Mouse (Mus musculus) Patski (cell line): ENCODE data around the gene Ifitm5. TPM values are rescaled to one million over a fixed set of nuclear protein-coding genes. Genes with fewer than 3 reads are reported as not detected.
A peak's percentile ranks its signal among the peaks of the same experiment; 100 is the strongest.

ENCODE experiments used
- ATAC-seq: fragments of 100-300 bp; one replicate; pipeline ENCODE4 v1.8.0; 2021
- CTCF ChIA-PET: fragments of 350-600 bp; sonication (Branson Sonifier 250); formaldehyde crosslinking; loops from one replicate; lab custom pipeline; 2022; ENCODE audit warnings: inconsistent platforms; lab: Charles Lee
- POLR2A ChIA-PET: fragments of 350-600 bp; sonication (Branson Sonifier 250); formaldehyde crosslinking; loops from one replicate; lab custom pipeline; 2022; ENCODE audit warnings: antibody characterized with exemption, inconsistent platforms; lab: Charles Lee
- DNase-seq: peaks from one replicate; pipeline ENCODE4 v3.0.0-alpha.2; 2011; ENCODE audit warnings: low read depth, low spot score
- H3K27me3 ChIP-seq: fragments of 371-371 bp; one replicate; pipeline ENCODE4 v1.5.1; 2021
- CTCF ChIP-seq: fragments of 100-300 bp; IDR thresholded peaks from one replicate; pipeline ENCODE4 v1.5.1; 2021
- in situ Hi-C: fragments of 300-500 bp; cut with MboI; formaldehyde crosslinking; loops from 3 replicates; pipeline ENCODE4 v1.11.1; 2018; ENCODE audit warnings: low pct_unique_long_range_greater_than_20kb, mixed read lengths
- polyA plus RNA-seq: library from polyadenylated mRNA; unstranded; gene quantifications from one replicate; pipeline ENCODE4 v1.2.3, GENCODE M21; 2021

The Ifitm5 gene
- polyA plus RNA-seq, 1 experiment from 2014 or later, result 0.30 TPM

DNA sequence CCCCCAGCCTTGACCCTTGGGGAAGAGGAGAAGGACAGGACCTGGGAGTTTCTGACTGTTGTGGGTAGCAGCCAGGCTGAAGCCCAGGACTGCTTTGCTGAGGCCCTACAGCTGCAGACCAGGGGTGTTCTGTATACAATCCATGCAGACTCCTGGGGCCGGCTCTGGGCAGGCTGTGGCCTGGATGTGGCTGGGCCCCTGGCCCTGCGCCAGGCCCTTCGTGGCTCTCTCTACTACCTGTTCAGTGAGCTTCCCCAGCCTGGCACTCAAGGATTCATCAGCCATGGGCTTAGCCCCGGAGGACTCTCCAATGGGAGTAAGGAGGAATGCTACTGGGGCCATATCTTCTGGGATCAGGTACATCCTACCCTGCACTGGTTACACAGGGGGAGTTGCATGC is 6.7 kb downstream of the Ifitm5 start:
- POLR2A ChIA-PET, result interaction anchor here (0.7 kb wide), 1 partner anchor 11 kb away, joined by 3 read pairs; no protein-coding TSS in a partner anchor
- H3K27me3 ChIP-seq, result no peaks in the 10 kb centered on the region
- in situ Hi-C loops, result no loop called here
- CTCF ChIA-PET, result interaction anchor here (2.9 kb wide), 1 partner anchor 15 kb away, joined by 16 read pairs; no protein-coding TSS in a partner anchor
- no peak for DNase-seq
- no peak for TF ChIP-seq CTCF
- ATAC-seq, result no peak

GRCm38 (mm10) chr7:140942811-140943210 is 7.3 kb downstream of the Ifitm5 start:
- DNase-seq (no peak), ATAC-seq (no peak)
- no peaks in the 10 kb centered on the region for H3K27me3 ChIP-seq
- TF ChIP-seq CTCF, result no peak
- in situ Hi-C loops, result no loop called here
- POLR2A ChIA-PET, result interaction anchor here (0.7 kb wide), 2 partner anchors 12 to 31 kb away, joined by 3 read pairs; no protein-coding TSS in a partner anchor
- CTCF ChIA-PET, result interaction anchor here (0.9 to 2.9 kb wide), 5 partner anchors 9 to 99 kb away, joined by 3 to 16 read pairs (median 3); no protein-coding TSS in a partner anchor

DNA sequence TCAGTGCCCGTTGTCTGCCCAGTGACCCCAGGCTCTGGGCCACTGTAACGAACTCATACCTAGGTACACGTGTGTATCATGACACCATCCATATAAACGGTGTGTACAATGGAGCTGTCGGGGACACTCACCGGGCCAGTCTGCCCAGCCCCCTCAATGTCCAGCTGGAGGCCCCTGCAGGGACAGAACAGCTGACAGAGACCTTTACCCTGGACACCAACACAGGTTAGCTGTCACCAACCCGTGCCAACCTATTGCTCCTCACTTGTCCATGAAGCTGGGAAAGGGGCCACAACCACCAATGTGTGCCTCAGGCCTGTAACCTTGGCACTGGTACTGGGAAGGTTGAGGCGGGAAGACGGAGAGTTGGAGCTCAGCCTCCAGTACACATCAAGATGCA is 7.8 kb downstream of the Ifitm5 start:
- no peak for DNase-seq
- CTCF ChIA-PET, result interaction anchor here (0.9 to 2.9 kb wide), 5 partner anchors 9 to 99 kb away, joined by 3 to 16 read pairs (median 3); no protein-coding TSS in a partner anchor
- no peak for ATAC-seq
- in situ Hi-C loops, result no loop called here
- TF ChIP-seq CTCF, result no peak
- POLR2A ChIA-PET, result interaction anchor here (0.7 kb wide), 1 partner anchor 31 kb away, joined by 3 read pairs; no protein-coding TSS in a partner anchor
- no peaks in the 10 kb centered on the region for H3K27me3 ChIP-seq

DNA sequence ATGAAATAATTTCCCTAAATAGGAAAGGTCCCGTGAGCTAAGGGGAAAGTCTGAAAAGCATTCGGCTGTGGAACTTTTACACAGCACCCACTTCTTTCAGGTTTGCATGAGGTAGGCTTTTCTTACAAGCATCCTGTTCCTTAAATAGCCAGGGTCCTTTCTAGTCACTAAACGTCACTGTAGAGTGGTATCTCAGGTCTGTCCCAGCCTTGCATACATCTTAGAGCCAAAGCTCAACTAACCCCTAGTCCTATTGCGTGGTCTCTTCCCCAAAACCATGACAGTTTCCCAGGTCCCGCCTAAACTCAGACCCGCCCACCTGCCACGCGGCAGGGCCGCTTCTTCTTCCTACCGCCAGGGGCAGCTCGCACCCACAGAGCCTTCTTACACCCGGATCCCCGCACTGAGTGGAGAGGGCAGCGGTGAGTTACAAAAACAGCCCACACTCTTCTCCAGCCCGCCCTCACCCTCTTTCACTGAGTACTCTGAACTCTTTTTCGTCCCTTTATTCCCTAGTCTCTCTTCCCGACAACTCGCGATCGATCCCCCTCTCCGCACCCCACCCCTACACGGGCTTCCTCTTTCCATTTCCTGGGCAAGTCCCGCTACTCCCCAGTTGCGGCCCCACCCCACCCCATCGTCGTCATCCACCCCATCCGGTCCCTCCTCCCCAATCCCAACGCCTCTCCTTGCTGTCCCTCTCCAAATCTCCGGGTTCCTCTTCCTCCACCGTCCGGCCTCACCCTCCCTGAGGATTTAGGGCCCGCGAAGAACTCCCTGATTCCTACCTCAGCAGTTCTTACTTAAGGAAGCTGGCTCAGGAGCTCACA is 8.7 kb downstream of the Ifitm5 start, which contains the start of gene Pgghg:
TSS of gene Pgghg (plus strand) at position 170 of the 830 bp plus-strand sequence.
- in situ Hi-C loops, result no loop called here
- POLR2A ChIA-PET, result interaction anchor here (0.6 to 0.9 kb wide), 3 partner anchors 24 to 91 kb away, joined by 3 to 7 read pairs (median 3); no protein-coding TSS in a partner anchor
- peaks cover 1% of the 10 kb centered on the region for H3K27me3 ChIP-seq
- no peak for TF ChIP-seq CTCF
- ATAC-seq (peak; percentile 83), DNase-seq (peak; percentile 39)
- CTCF ChIA-PET, result interaction anchor here (0.7 to 2.9 kb wide), 9 partner anchors 11 to 107 kb away, joined by 3 to 16 read pairs (median 3); no protein-coding TSS in a partner anchor

DNA sequence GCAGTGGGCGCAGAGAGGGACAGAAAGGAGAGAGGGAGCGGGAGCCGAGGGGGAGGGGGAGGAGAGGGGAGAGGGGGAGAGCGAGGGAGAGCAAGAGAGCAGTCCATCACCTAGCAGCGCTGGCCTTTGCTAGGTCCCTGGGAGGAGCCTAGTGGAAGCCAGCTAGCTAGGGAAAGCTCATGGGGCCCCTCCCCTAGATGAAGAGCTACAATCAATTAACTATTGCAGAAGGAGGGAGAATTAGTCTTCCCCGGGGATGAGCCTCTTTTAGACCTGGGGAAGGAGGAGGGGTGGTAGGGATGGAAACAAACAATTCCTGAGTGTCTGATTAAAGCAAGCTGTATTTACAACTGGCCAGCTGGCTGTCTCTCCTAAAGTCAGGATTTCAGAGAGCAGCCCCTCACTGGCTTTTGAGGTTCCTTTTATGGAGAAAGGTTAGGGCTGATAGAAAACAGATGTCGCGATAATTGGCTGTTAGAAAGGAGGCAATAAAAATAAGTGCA is 10.4 kb downstream of the Ifitm5 start:
- no peak for ATAC-seq
- no peak for DNase-seq
- in situ Hi-C loops, result loop anchor here (10.0 kb wide), 1 partner anchor 1255 kb away; the partner anchor contains the start of gene Gm10153
- H3K27me3 ChIP-seq, result peaks cover 14% of the 10 kb centered on the region
- CTCF ChIA-PET, result no interaction called here
- TF ChIP-seq CTCF, result no peak
- POLR2A ChIA-PET, result interaction anchor here (0.6 kb wide), 2 partner anchors 10 to 807 kb away, joined by 3 read pairs; no protein-coding TSS in a partner anchor

GRCm38 (mm10) chr7:140938896-140939295 is 11.2 kb downstream of the Ifitm5 start:
- peaks cover 16% of the 10 kb centered on the region for H3K27me3 ChIP-seq
- in situ Hi-C loops, result loop anchor here (10.0 kb wide), 1 partner anchor 1256 kb away; the partner anchor contains the start of gene Gm10153
- no peak for DNase-seq
- no peak for TF ChIP-seq CTCF
- ChIA-PET POLR2A (no interaction called here), CTCF (no interaction called here)
- ATAC-seq, result no peak

- POLR2A ChIA-PET, result no interaction called here
- ATAC-seq (no peak), DNase-seq (no peak)
- in situ Hi-C loops, result loop anchor here (10.0 kb wide), 1 partner anchor 1256 kb away; the partner anchor contains the start of gene Gm10153
- CTCF ChIA-PET, result interaction anchor here (1.6 to 3.0 kb wide), 3 partner anchors 16 to 35 kb away, joined by 4 to 10 read pairs (median 5); no protein-coding TSS in a partner anchor
- H3K27me3 ChIP-seq, result peaks cover 19% of the 10 kb centered on the region
- no peak for TF ChIP-seq CTCF
Measured at GRCm38 (mm10) chr7:140938436-140938835, 11.7 kb downstream of the Ifitm5 start.

DNA sequence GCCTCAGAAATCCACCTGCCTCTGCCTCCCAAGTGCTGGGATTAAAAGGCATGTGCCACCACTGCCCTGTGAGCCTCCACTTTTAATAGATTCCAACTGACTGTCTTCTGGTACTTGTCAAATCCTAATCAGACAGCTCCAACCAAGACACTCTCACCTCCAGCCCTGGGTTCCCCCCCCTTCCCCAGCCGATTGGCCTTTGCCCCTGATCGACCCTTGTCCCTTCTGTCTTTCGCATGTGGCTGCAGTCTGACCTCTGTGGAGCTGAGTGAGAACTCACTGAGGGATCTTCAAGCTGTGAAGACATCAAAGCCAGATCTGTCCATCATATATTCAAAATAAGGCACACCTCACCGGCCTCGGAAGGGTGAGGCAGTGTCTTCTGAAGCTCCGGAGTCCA is 22.9 kb downstream of the Ifitm5 start:
- peaks cover 14% of the 10 kb centered on the region for H3K27me3 ChIP-seq
- ChIA-PET POLR2A (no interaction called here), CTCF (interaction anchor here (0.9 to 3.0 kb wide), 2 partner anchors 14 to 19 kb away, joined by 3 to 8 read pairs; partner anchors contain the start of gene Pgghg)
- TF ChIP-seq CTCF, result no peak
- ATAC-seq, result no peak
- in situ Hi-C loops, result no loop called here
- DNase-seq, result no peak

- in situ Hi-C loops, result no loop called here
- H3K27me3 ChIP-seq, result peaks cover 42% of the 10 kb centered on the region
- ChIA-PET CTCF (interaction anchor here (1.0 kb wide), 1 partner anchor 10 kb away, joined by 3 read pairs; no protein-coding TSS in a partner anchor), POLR2A (interaction anchor here (0.6 kb wide), 1 partner anchor 82 kb away, joined by 3 read pairs; no protein-coding TSS in a partner anchor)
- ATAC-seq (no peak), DNase-seq (no peak)
- TF ChIP-seq CTCF, result no peak
Measured at GRCm38 (mm10) chr7:140923070-140923775, 26.9 kb downstream of the Ifitm5 start.
